Mouse (Mus musculus) NIH3T3 (cell line): ENCODE results near the gene Cfap74.

Experiments used
- DNase-seq: peaks from one replicate; pipeline ENCODE4 v3.0.0-alpha.2; 2012; ENCODE audit warnings: low read depth

The Cfap74 gene

GRCm38 (mm10) chr4:155497963-155498362 lies 89.0 kb downstream of the Cfap74 start:
- no peak for DNase-seq

GRCm38 (mm10) chr4:155501126-155501525 lies 92.1 kb downstream of the Cfap74 start:
- DNase-seq, result no peak

- DNase-seq, result no peak
These were observed 96.1 kb downstream of the Cfap74 start for GRCm38 (mm10) chr4:155505067-155505466.

- no peak for DNase-seq
These were observed 96.8 kb downstream of the Cfap74 start for GRCm38 (mm10) chr4:155505671-155506295.

GRCm38 (mm10) chr4:155508614-155509013 lies 99.6 kb downstream of the Cfap74 start:
- DNase-seq, result no peak

GRCm38 (mm10) chr4:155510981-155511380 lies 102.0 kb downstream of the Cfap74 start:
- peak; percentile 35 for DNase-seq

- DNase-seq, result no peak
These were observed 105.8 kb downstream of the Cfap74 start for GRCm38 (mm10) chr4:155514810-155515209.
